Mouse (Mus musculus): ENCODE results near the gene Eif3k. TPM values are rescaled to one million over a fixed set of nuclear protein-coding genes. Genes with fewer than 3 reads are reported as not detected.
A peak's percentile ranks its signal among the peaks of the same experiment; 100 is the strongest.

The Eif3k gene
- polyA plus RNA-seq, 1 experiment from 2014 or later, result 343 TPM

DNA sequence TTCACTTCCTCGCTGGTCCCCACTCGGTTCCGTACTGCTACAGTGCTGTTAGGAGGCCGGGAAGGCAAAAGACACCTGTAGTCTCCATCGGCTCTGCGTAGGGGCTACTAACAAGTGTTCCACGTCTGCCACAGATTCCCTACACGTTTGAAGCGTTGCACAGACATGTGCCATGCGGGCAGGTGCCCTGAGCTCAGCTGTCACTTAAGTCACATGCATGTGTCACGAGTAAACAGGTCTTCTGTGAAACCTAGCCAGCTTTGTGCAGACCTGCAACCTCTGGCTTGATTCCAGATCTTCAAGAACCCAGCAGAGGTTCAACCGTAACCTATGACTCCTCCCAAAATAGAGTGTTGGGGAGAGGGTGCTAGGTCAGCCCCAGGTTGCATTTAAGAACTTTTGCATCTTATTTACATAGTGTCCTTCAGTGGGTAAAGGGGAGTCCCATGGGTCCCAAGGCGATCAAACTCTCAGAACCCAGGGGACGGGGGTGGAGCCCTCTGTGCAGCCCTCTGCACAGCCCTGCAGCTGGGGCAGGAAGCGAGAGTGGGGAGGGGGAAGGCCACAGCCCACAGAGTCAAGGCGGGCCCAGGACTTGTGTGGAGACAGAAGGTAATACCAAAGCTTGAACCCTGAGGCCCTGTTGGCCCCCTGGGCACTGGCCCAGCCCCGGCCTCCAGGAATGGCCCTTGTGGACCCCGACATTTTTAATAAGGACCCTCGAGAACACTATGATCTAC lies 780 bp upstream of the Eif3k start:
- Histone ChIP-seq H3K4me1 (replicated peaks; ENCODE audit: control insufficient read depth, insufficient read depth, low read length) (peaks cover 2% of the 10 kb centered on the region; the same call in 1 of the 2 replicates), H3K4me2 (ENCODE audit: low read depth, low read length, severe bottlenecking) (peak overlapping the region; percentile 77), H3K9ac (ENCODE audit: low read length) (peak overlapping the region; percentile 68), H3K9me3 (ENCODE audit: control insufficient read depth, low read length) (no peaks in the 10 kb centered on the region), H3K27ac (ENCODE audit: low read depth, low read length) (peak overlapping the region; percentile 48; the same call in 1 of the 2 replicates), H3K4me3 (ENCODE audit: low read depth, low read length) (peak overlapping the region; percentile 71), H3K27me3 (ENCODE audit: control insufficient read depth, insufficient read depth, low read length) (no peaks in the 10 kb centered on the region), H3K36me3 (ENCODE audit: control insufficient read depth, insufficient read depth, low read length) (no peaks in the 10 kb centered on the region; the same call in 1 of the 2 replicates)
- ATAC-seq (replicated peaks; ENCODE audit: low FRiP score) (peak; percentile 21), DNase-seq (ENCODE audit: low spot score) (no peak)
- 15% methylated on average over 19 of the region's 19 CpGs for WGBS

GRCm38 (mm10) chr7:28977556-28977955 lies 4.1 kb downstream of the Eif3k start:
- H3K36me3 ChIP-seq (ENCODE audit: control insufficient read depth, insufficient read depth, low read length), result peaks cover 10% of the 10 kb centered on the region
- DNase-seq (ENCODE audit: low spot score), result no peak
- ATAC-seq (replicated peaks; ENCODE audit: low FRiP score), result no peak
- H3K4me1 ChIP-seq (replicated peaks; ENCODE audit: control insufficient read depth, insufficient read depth, low read length), result peaks cover under 1% of the 10 kb centered on the region; the same call in 1 of the 2 replicates
- H3K27ac ChIP-seq (ENCODE audit: low read depth, low read length), result no peak overlapping the region
- no peak overlapping the region for H3K4me2 ChIP-seq (ENCODE audit: low read depth, low read length, severe bottlenecking)
- WGBS, result 93% methylated on average over 9 of the region's 9 CpGs
- no peaks in the 10 kb centered on the region for H3K9me3 ChIP-seq (ENCODE audit: control insufficient read depth, low read length)
- H3K9ac ChIP-seq (ENCODE audit: low read length), result no peak overlapping the region
- no peaks in the 10 kb centered on the region for H3K27me3 ChIP-seq (ENCODE audit: control insufficient read depth, insufficient read depth, low read length)
- no peak overlapping the region for H3K4me3 ChIP-seq (ENCODE audit: low read depth, low read length)

GRCm38 (mm10) chr7:28973025-28973424 lies 8.6 kb downstream of the Eif3k start:
- Histone ChIP-seq H3K4me3 (ENCODE audit: low read depth, low read length) (no peak overlapping the region), H3K4me2 (ENCODE audit: low read depth, low read length, severe bottlenecking) (no peak overlapping the region), H3K36me3 (ENCODE audit: control insufficient read depth, insufficient read depth, low read length) (peaks cover 10% of the 10 kb centered on the region), H3K9ac (ENCODE audit: low read length) (no peak overlapping the region), H3K27me3 (ENCODE audit: control insufficient read depth, insufficient read depth, low read length) (no peaks in the 10 kb centered on the region), H3K4me1 (replicated peaks; ENCODE audit: control insufficient read depth, insufficient read depth, low read length) (no peaks in the 10 kb centered on the region), H3K9me3 (ENCODE audit: control insufficient read depth, low read length) (no peaks in the 10 kb centered on the region), H3K27ac (ENCODE audit: low read depth, low read length) (no peak overlapping the region)
- ATAC-seq (replicated peaks; ENCODE audit: low FRiP score) (no peak), DNase-seq (ENCODE audit: low spot score) (no peak)
- WGBS, result 86% methylated on average over 8 of the region's 8 CpGs

DNA sequence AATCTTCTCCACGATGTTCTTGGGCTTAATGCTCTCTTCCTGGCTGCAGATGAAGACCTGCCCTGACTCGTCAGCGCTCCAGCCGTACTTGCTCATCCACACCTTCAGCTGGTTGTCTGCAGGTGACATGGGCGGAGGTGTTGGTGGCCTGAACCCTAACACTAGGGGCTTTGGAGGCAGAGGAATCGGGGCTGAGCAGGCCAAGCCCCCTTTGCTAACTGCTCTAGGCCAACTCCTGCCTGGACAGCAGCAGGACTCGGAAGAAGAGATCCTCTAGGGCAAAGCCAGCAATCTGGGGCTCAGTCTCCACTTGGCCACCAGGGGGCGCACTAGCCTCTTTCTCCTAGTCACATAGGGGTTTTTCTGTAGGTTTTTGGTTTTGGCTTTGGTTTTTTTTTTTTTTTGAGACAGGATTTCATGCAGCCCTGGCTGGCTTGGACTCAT lies 9.1 kb downstream of the Eif3k start:
- Histone ChIP-seq H3K9ac (ENCODE audit: low read length) (no peak overlapping the region), H3K4me3 (ENCODE audit: low read depth, low read length) (no peak overlapping the region), H3K27me3 (ENCODE audit: control insufficient read depth, insufficient read depth, low read length) (no peaks in the 10 kb centered on the region), H3K27ac (ENCODE audit: low read depth, low read length) (no peak overlapping the region), H3K4me1 (replicated peaks; ENCODE audit: control insufficient read depth, insufficient read depth, low read length) (no peaks in the 10 kb centered on the region), H3K36me3 (ENCODE audit: control insufficient read depth, insufficient read depth, low read length) (peaks cover 10% of the 10 kb centered on the region), H3K4me2 (ENCODE audit: low read depth, low read length, severe bottlenecking) (no peak overlapping the region), H3K9me3 (ENCODE audit: control insufficient read depth, low read length) (no peaks in the 10 kb centered on the region)
- ATAC-seq (replicated peaks; ENCODE audit: low FRiP score) (no peak), DNase-seq (ENCODE audit: low spot score) (peak; percentile 91)
- WGBS, result 71% methylated on average over 8 of the region's 8 CpGs

DNA sequence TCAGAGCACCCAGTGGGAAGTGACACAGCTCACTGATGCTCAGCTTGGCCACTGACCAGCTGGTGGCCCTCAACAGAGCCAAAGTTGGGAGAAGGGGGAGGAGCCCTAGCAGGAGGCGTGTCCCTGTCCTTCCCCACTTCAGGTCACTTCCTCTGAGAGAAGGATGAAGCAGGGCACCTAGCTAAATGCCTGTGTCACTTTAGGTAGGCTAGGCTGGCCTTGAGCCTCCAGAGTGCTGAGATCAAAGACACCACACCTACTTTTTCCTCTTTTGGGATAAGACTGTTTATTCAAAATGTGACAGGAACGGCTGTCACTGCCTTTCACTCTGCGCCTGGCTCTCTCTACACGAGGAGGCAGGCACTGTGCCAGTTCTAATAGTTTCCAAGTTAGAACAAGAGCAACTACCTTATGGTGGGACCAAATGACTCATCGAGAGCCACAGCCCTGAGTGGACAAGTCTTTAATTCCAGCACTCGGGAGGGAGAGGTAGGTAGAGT lies 9.8 kb downstream of the Eif3k start:
- DNase-seq (ENCODE audit: low spot score) (no peak), ATAC-seq (replicated peaks; ENCODE audit: low FRiP score) (no peak)
- no peak overlapping the region for H3K9ac ChIP-seq (ENCODE audit: low read length)
- no peaks in the 10 kb centered on the region for H3K4me1 ChIP-seq (replicated peaks; ENCODE audit: control insufficient read depth, insufficient read depth, low read length)
- no peaks in the 10 kb centered on the region for H3K9me3 ChIP-seq (ENCODE audit: control insufficient read depth, low read length)
- WGBS, result 91% methylated on average over 6 of the region's 6 CpGs
- no peak overlapping the region for H3K27ac ChIP-seq (ENCODE audit: low read depth, low read length)
- no peaks in the 10 kb centered on the region for H3K27me3 ChIP-seq (ENCODE audit: control insufficient read depth, insufficient read depth, low read length)
- peaks cover 7% of the 10 kb centered on the region for H3K36me3 ChIP-seq (ENCODE audit: control insufficient read depth, insufficient read depth, low read length)
- no peak overlapping the region for H3K4me2 ChIP-seq (ENCODE audit: low read depth, low read length, severe bottlenecking)
- H3K4me3 ChIP-seq (ENCODE audit: low read depth, low read length), result no peak overlapping the region

DNA sequence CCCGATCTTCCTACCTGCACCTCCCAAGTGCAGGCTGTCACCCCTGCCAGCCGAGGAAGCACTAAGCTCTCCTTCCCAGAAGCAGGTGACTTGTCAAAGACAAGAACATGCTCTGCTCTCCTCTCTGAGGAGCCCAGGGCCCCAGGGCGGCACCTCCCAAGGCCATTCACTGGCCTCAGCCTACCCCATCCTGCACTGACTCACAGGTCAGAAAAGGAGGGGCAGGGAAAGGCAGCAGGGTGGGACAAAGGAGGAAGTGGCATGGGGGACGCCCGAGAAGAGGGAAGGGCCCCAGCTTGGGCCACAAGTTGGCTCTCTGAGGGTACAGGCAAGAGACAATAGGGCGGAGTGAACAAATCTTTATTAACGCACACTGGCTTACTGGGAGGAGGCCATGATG lies 10.6 kb downstream of the Eif3k start:
- Histone ChIP-seq H3K4me2 (ENCODE audit: low read depth, low read length, severe bottlenecking) (no peak overlapping the region), H3K36me3 (ENCODE audit: control insufficient read depth, insufficient read depth, low read length) (peaks cover 7% of the 10 kb centered on the region), H3K9ac (ENCODE audit: low read length) (no peak overlapping the region), H3K27me3 (ENCODE audit: control insufficient read depth, insufficient read depth, low read length) (no peaks in the 10 kb centered on the region), H3K4me1 (replicated peaks; ENCODE audit: control insufficient read depth, insufficient read depth, low read length) (no peaks in the 10 kb centered on the region), H3K27ac (ENCODE audit: low read depth, low read length) (no peak overlapping the region), H3K9me3 (ENCODE audit: control insufficient read depth, low read length) (no peaks in the 10 kb centered on the region), H3K4me3 (ENCODE audit: low read depth, low read length) (no peak overlapping the region)
- 85% methylated on average over 7 of the region's 7 CpGs for WGBS
- ATAC-seq (replicated peaks; ENCODE audit: low FRiP score), result no peak
- DNase-seq (ENCODE audit: low spot score), result no peak

- ATAC-seq (replicated peaks; ENCODE audit: low FRiP score), result no peak
- no peaks in the 10 kb centered on the region for H3K9me3 ChIP-seq (ENCODE audit: control insufficient read depth, low read length)
- H3K27me3 ChIP-seq (ENCODE audit: control insufficient read depth, insufficient read depth, low read length), result no peaks in the 10 kb centered on the region
- H3K9ac ChIP-seq (ENCODE audit: low read length), result no peak overlapping the region
- H3K4me2 ChIP-seq (ENCODE audit: low read depth, low read length, severe bottlenecking), result no peak overlapping the region
- peaks cover 7% of the 10 kb centered on the region for H3K36me3 ChIP-seq (ENCODE audit: control insufficient read depth, insufficient read depth, low read length)
- H3K27ac ChIP-seq (ENCODE audit: low read depth, low read length), result no peak overlapping the region
- WGBS, result 83% methylated on average over 12 of the region's 12 CpGs
- H3K4me3 ChIP-seq (ENCODE audit: low read depth, low read length), result no peak overlapping the region
- DNase-seq (ENCODE audit: low spot score), result no peak
- H3K4me1 ChIP-seq (replicated peaks; ENCODE audit: control insufficient read depth, insufficient read depth, low read length), result no peaks in the 10 kb centered on the region
Measured at GRCm38 (mm10) chr7:28969672-28970394, 11.8 kb downstream of the Eif3k start.

DNA sequence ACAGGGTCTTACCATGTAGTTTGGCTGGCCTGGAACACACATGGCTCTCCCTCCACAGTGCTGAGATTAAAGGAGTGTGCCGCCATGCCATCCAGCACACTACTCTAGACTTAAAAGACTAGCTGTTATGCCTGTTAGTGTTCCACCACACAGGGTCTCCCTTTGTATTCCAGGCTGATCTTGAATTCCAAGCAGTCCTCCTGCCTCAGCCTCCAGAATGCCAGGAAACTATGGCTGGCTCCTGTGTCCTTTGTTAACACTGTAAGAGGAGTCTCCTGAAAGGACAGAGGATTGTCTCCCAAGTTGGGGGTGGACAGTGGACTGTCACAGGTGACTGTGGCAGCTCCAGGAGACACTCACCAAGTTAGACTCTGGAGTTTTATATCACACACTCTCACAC lies 12.4 kb downstream of the Eif3k start:
- no peak overlapping the region for H3K4me3 ChIP-seq (ENCODE audit: low read depth, low read length)
- H3K4me2 ChIP-seq (ENCODE audit: low read depth, low read length, severe bottlenecking), result no peak overlapping the region
- H3K36me3 ChIP-seq (ENCODE audit: control insufficient read depth, insufficient read depth, low read length), result peaks cover 7% of the 10 kb centered on the region
- no peak overlapping the region for H3K9ac ChIP-seq (ENCODE audit: low read length)
- no peaks in the 10 kb centered on the region for H3K9me3 ChIP-seq (ENCODE audit: control insufficient read depth, low read length)
- DNase-seq (ENCODE audit: low spot score) (no peak), ATAC-seq (replicated peaks; ENCODE audit: low FRiP score) (no peak)
- no peak overlapping the region for H3K27ac ChIP-seq (ENCODE audit: low read depth, low read length)
- 82% methylated on average over 1 of the region's 1 CpGs for WGBS
- H3K4me1 ChIP-seq (replicated peaks; ENCODE audit: control insufficient read depth, insufficient read depth, low read length), result no peaks in the 10 kb centered on the region
- no peaks in the 10 kb centered on the region for H3K27me3 ChIP-seq (ENCODE audit: control insufficient read depth, insufficient read depth, low read length)

All from forebrain, embryonic 11.5 days (tissue).